Mouse (Mus musculus) embryonic fibroblast, embryonic 13.5 days (primary cell): ENCODE data around the gene Gja5. TPM values are rescaled to one million over a fixed set of nuclear protein-coding genes. Genes with fewer than 3 reads are reported as not detected.

Experiments used
- H3K27ac ChIP-seq: 2 replicates; pipeline ENCODE4 v1.5.1; 2012; ENCODE audit warnings: low read length, control low read depth, inconsistent platforms; ENCODE audit not compliant: insufficient read depth
- H3K4me1 ChIP-seq: 2 replicates; pipeline ENCODE4 v1.6.1; 2011; ENCODE audit warnings: low read length; ENCODE audit not compliant: control insufficient read depth, insufficient read depth
- H3K4me3 ChIP-seq: 2 replicates; pipeline ENCODE4 v1.5.1; 2011; ENCODE audit warnings: mild to moderate bottlenecking, control low read depth, low read length; ENCODE audit not compliant: insufficient read depth
- CTCF ChIP-seq: IDR thresholded peaks from 2 replicates; pipeline ENCODE4 v1.5.1; 2011; ENCODE audit warnings: mild to moderate bottlenecking, control low read depth, low read length, moderate library complexity, borderline replicate concordance; ENCODE audit not compliant: insufficient read depth
- POLR2A ChIP-seq: IDR thresholded peaks from 2 replicates; pipeline ENCODE4 v1.6.1; 2011; ENCODE audit warnings: low read depth, mild to moderate bottlenecking, control low read depth, low read length, moderate library complexity
- polyA plus RNA-seq: library from polyadenylated mRNA; stranded (reverse); fragments of >200 nt; gene quantifications from 2 replicates; pipeline ENCODE4 v1.2.4, GENCODE M21; 2011; ENCODE audit warnings: low read depth; ENCODE audit not compliant: missing spikeins, insufficient read length

The Gja5 gene
- 0.47 TPM in 1 of 2 replicates, not detected in the other for polyA plus RNA-seq

DNA sequence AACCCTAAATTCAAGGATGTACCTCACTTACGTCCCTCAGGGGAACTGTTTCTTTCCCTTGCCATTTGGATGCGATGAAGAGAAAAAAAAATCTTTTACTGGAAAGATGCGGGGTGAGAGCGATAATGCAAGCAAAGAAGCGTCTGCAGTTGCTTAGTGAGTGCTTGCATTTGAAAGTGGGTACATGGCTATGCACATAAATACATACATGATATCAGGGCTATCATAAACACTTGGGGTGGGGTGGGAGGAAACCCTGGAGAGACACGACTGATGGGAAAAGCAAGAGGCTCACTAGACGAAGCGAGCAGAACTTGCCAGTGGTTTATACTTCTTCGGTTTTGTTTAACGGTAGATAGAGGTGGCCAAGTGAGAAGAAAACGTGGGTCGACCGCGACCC lies at the start of gene Gja5:
Gene Gja5, plus strand, starts transcription at position 301 of the 400 bp plus-strand sequence.
- Histone ChIP-seq H3K4me3 (peak within 1 kb of the TSS; percentile 94), H3K4me1 (peaks cover 3% of the 10 kb centered on the region; the same call in 1 of the 2 replicates), H3K27ac (no peak within 1 kb of the TSS)
- no peak for TF ChIP-seq CTCF
- no peak for TF ChIP-seq POLR2A

DNA sequence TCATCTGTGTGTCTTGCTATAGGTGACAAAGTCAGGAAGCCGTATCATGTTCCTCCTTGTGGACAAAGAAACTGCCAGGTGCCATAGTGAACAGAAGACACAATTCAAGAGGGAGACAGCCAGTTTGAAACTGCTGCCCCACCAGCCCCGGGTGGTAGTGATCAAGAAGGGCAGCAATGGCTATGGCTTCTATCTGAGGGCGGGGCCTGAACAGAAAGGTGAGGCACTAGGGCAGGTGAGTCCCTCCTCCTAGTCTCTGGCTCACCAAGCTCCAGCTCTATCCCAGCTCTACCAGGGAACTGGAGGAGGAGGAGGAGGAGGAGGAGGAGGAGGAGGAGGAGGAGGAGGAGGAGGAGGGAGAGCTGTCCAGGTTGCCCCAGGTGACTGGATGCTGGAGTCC lies 48.7 kb upstream of the Gja5 start:
- TF ChIP-seq CTCF, result no peak
- TF ChIP-seq POLR2A, result no peak
- no peaks in the 10 kb centered on the region for H3K4me1 ChIP-seq
- H3K27ac ChIP-seq, result no peak overlapping the region
- H3K4me3 ChIP-seq, result no peak overlapping the region

DNA sequence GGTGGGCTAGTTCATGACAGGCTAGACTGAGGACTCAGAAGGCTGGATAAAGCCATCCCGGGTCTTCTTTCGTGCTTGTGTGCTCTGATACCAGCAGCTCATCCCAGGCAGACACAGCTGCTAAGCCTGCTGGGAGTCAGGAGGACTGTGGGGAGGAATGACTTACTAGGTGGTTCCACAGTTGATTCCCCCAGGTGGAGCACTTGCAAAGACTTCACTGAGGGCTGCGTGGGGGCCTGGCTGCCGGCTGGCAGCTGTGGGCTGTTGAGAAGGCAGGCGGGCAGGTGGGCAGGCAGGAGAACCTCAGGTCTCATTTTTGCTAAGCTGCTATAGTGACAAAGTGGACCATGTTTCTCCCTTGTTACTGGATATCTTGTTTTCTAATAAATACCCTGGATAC lies 44.0 kb upstream of the Gja5 start:
- H3K4me3 ChIP-seq, result no peak overlapping the region
- H3K4me1 ChIP-seq, result no peaks in the 10 kb centered on the region
- no peak overlapping the region for H3K27ac ChIP-seq
- TF ChIP-seq CTCF (no peak), POLR2A (no peak)

DNA sequence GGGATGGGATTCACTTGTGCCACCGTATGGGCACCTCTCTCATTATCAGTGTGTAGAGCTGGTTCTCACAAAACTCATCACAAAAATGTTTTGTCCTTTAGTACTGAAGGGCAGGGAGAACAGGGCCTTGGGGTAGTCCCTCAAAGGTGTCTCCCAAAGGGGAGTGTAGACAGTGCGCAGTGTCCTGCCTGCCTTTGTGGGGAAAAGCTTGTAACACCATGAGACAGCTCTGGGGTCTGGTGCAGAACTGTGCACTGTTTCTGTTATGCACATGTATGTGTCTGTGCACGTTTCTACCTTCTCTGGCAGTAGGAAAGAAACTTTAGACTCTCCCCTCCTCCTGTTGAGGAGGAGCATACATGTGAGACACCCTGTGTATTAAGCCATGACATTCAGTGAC lies 36.6 kb upstream of the Gja5 start:
- no peak overlapping the region for H3K4me3 ChIP-seq
- TF ChIP-seq CTCF (no peak), POLR2A (no peak)
- no peak overlapping the region for H3K27ac ChIP-seq
- H3K4me1 ChIP-seq, result no peaks in the 10 kb centered on the region

DNA sequence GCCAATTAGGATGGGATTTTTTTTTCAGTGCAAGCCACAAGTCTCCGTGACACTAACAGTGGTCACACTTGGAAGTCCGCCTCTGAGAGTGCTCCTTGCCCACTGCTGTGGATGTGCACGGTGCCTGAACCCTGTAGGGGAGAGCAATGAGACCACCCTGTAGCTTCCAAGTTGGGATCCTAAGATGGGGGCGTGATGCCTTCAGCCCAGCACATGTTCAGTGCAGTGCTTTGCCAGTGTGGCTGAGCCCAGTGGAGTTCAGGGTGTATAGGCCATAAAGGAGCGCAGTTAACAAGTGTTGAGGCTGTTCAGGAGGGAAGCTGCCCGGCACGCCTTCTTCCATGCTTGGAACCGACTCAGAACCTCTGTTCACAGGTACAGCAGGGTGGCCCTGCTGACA lies 35.9 kb upstream of the Gja5 start:
- no peak for TF ChIP-seq CTCF
- TF ChIP-seq POLR2A, result no peak
- Histone ChIP-seq H3K4me3 (no peak overlapping the region), H3K4me1 (no peaks in the 10 kb centered on the region), H3K27ac (no peak overlapping the region)

GRCm38 (mm10) chr3:96869091-96869490 lies 35.4 kb upstream of the Gja5 start:
- H3K27ac ChIP-seq, result no peak overlapping the region
- H3K4me3 ChIP-seq, result no peak overlapping the region
- TF ChIP-seq POLR2A (no peak), CTCF (no peak)
- H3K4me1 ChIP-seq, result no peaks in the 10 kb centered on the region

DNA sequence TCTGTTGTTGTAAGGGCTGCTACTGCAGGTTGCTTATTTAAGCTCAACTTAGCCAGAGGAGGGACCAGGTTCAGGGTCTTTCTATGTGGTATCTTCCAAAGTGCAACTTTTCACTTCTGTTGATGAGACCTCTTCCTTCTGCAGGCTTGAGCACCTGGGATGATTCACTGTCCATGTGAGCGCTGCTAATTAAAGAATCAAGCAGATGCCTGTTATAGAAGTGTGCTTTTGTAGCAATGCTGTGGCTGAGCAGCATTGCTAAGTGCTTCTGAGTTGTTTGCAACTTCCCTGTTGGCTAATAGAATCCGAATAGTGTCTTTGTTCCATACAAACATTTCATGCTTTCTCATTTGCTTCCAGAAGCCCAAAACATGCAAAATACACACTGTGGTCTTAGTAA lies 34.2 kb upstream of the Gja5 start:
- no peak overlapping the region for H3K4me3 ChIP-seq
- no peaks in the 10 kb centered on the region for H3K4me1 ChIP-seq
- H3K27ac ChIP-seq, result no peak overlapping the region
- no peak for TF ChIP-seq POLR2A
- TF ChIP-seq CTCF, result no peak

DNA sequence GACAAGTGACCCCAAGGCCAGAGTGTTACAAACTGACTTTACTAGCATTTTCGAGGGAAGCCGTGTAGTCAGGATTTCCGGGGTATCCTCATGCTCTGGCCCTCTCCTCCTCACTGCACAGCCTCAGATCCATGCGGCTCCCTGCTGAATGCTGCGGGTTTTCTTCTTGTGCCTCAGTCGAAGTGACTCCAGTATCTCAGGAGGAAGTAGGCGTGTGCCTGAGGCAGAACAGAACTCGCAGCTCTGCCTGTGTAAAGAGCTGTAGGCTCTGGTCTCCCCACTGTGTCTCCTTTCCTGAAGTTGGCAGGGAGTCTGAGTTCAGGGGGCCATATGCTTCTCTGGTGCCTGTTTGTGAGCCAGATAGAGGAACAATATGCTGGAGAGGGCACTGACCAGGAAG lies 33.4 kb upstream of the Gja5 start:
- H3K4me3 ChIP-seq, result no peak overlapping the region
- no peaks in the 10 kb centered on the region for H3K4me1 ChIP-seq
- no peak overlapping the region for H3K27ac ChIP-seq
- TF ChIP-seq CTCF (no peak), POLR2A (no peak)

DNA sequence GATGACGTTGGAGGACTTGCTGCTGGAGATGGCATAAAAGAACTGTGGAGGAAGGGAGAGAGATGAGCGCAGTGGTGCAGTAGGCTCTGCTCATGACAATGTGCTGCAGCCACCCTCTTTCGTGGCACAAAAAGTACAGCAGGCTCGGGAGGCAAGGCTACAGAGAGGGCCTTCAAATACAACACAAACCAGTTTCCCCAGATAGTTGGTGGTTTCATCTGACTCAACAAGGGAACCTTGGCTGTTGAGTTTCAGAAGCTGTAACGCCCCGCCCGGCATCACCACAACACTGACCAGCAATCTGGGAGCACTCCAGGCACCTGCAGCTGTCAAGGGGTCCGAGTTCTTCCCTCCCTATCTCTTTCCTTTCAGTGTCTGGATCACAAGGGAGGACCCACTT lies 32.0 kb upstream of the Gja5 start:
- Histone ChIP-seq H3K27ac (no peak overlapping the region), H3K4me1 (no peaks in the 10 kb centered on the region), H3K4me3 (no peak overlapping the region)
- TF ChIP-seq POLR2A (no peak), CTCF (no peak)

DNA sequence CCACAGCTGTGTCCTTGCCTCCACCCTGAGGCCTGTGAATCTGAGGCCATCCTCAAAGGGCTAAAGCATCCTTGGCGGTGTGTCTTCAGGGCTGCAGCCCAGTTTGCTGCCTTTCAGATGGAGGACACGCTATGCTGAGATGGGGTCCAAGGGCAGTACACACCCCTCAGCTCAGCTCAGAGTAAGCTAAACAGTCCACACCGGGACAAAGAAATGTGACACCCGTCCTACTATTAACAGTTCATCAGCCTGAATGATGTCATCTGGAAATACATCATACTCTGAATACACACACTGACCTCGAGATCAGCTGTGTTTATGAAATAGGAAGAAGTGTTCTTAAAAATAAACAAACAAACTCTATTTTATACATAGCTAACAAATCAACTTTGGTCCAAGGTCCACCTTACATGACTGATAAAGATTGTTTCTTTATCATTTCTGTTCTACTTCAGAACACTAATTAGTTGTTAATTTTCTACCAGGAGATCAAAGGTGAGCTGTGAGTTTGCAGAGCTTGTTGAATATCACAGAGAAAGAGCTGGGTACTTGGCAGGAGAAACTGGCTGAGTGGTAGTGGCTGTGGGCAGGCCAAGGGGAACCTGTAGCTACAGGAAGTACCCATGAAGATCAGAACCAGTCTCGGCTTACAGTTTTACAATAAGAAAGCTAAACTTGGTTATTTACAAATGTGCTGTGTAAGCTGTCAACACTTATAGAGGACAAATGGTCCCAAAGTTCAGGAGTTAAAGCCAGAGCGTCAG lies 29.5 kb upstream of the Gja5 start:
- no peaks in the 10 kb centered on the region for H3K4me1 ChIP-seq
- H3K27ac ChIP-seq, result no peak overlapping the region
- H3K4me3 ChIP-seq, result no peak overlapping the region
- no peak for TF ChIP-seq POLR2A
- TF ChIP-seq CTCF, result no peak

- TF ChIP-seq POLR2A (no peak), CTCF (no peak)
- H3K4me3 ChIP-seq, result no peak overlapping the region
- no peaks in the 10 kb centered on the region for H3K4me1 ChIP-seq
- no peak overlapping the region for H3K27ac ChIP-seq
Measured at GRCm38 (mm10) chr3:96879536-96879935, 25.0 kb upstream of the Gja5 start.

- Histone ChIP-seq H3K4me1 (no peaks in the 10 kb centered on the region), H3K4me3 (no peak overlapping the region), H3K27ac (no peak overlapping the region)
- TF ChIP-seq CTCF (no peak), POLR2A (no peak)
Measured at GRCm38 (mm10) chr3:96880385-96880784, 24.1 kb upstream of the Gja5 start.
